Mouse (Mus musculus) midbrain, embryonic 14.5 days (tissue): ENCODE results near the gene Oca2. TPM values are rescaled to one million over a fixed set of nuclear protein-coding genes. Genes with fewer than 3 reads are reported as not detected.
A peak's percentile ranks its signal among the peaks of the same experiment; 100 is the strongest.

Source experiments
- ATAC-seq: fragments of 200-750 bp; cut with Nextera tagmentation; 2 replicates; pipeline ENCODE4 v1.8.0; 2017; ENCODE audit warnings: moderate number of reproducible peaks, moderate library complexity; ENCODE audit not compliant: low FRiP score, low TSS enrichment
- DNase-seq: peaks from one replicate; pipeline ENCODE4 v3.0.0-alpha.2; 2015
- H3K27ac ChIP-seq: fragments of 300-500 bp; sonication (generic); replicated peaks from 2 replicates; pipeline ENCODE4 v1.5.1; 2014; ENCODE audit warnings: mild to moderate bottlenecking, low read depth, low read length, moderate library complexity
- H3K27me3 ChIP-seq: fragments of 300-500 bp; sonication (generic); 2 replicates; pipeline ENCODE4 v1.6.1; 2014; ENCODE audit warnings: low read length, control low read depth, mixed read lengths; ENCODE audit not compliant: control insufficient read depth, insufficient read depth
- H3K36me3 ChIP-seq: fragments of 300-500 bp; sonication (generic); 2 replicates; pipeline ENCODE4 v1.6.1; 2014; ENCODE audit warnings: low read length, control low read depth; ENCODE audit not compliant: control insufficient read depth, insufficient read depth
- H3K4me1 ChIP-seq: fragments of 300-500 bp; sonication (generic); 2 replicates; pipeline ENCODE4 v1.6.1; 2014; ENCODE audit warnings: mild to moderate bottlenecking, antibody characterized with exemption, low read length, control low read depth; ENCODE audit not compliant: control insufficient read depth, insufficient read depth
- H3K4me2 ChIP-seq: fragments of 300-500 bp; sonication (generic); 2 replicates; pipeline ENCODE4 v1.6.1; 2014; ENCODE audit warnings: mild to moderate bottlenecking, low read length, moderate library complexity
- H3K4me3 ChIP-seq: fragments of 300-500 bp; sonication (generic); replicated peaks from 2 replicates; pipeline ENCODE4 v1.5.1; 2014; ENCODE audit warnings: low read depth, low read length
- H3K9ac ChIP-seq: fragments of 300-500 bp; sonication (generic); replicated peaks from 2 replicates; pipeline ENCODE4 v1.6.1; 2014; ENCODE audit warnings: mild to moderate bottlenecking, low read length, moderate library complexity
- H3K9me3 ChIP-seq: fragments of 300-500 bp; sonication (generic); 2 replicates; pipeline ENCODE4 v1.6.1; 2016; ENCODE audit warnings: low read length, control low read depth, mixed read lengths; ENCODE audit not compliant: control insufficient read depth
- WGBS: fragments of 180-500 bp; shearing (Covaris S2); extraction: QIAGEN DNeasy Blood & Tissue Kit; methylation state at CpG from one replicate; pipeline ENCODE4 v1.1.7; 2014; 5-methylcytosine and 5-hydroxymethylcytosine counted together
- polyA plus RNA-seq: library from polyadenylated mRNA; unstranded; fragments of >200 nt; fragmentation: Nextera tagmentation; extraction: Ambion mirVana; gene quantifications from 2 replicates; pipeline ENCODE4 v1.2.1, GENCODE M21; 2014

The Oca2 gene
- polyA plus RNA-seq = 0.13 TPM in 1 of 2 replicates, not detected in the other

GRCm38 (mm10) chr7:56239543-56239942 lies at the start of gene Oca2:
Gene Oca2, plus strand, starts transcription at chr7:56239760.
- no peak for ATAC-seq
- no peak within 1 kb of the TSS for H3K9ac ChIP-seq
- DNase-seq = no peak
- H3K4me3 ChIP-seq = no peak within 1 kb of the TSS
- no peaks in the 10 kb centered on the region for H3K36me3 ChIP-seq
- 0 out of 2 replicates have a peak, but pooled peaks cover 6% of the 10 kb centered on the region for H3K4me1 ChIP-seq
- H3K27ac ChIP-seq = no peak within 1 kb of the TSS
- H3K9me3 ChIP-seq = no peaks in the 10 kb centered on the region
- no peaks in the 10 kb centered on the region for H3K27me3 ChIP-seq
- 38% methylated on average over 3 of the region's 3 CpGs for WGBS
- no peak within 1 kb of the TSS for H3K4me2 ChIP-seq

- Histone ChIP-seq H3K27ac (no peak overlapping the region), H3K4me3 (no peak overlapping the region), H3K4me1 (no peaks in the 10 kb centered on the region), H3K27me3 (no peaks in the 10 kb centered on the region), H3K4me2 (no peak overlapping the region), H3K36me3 (peaks cover 70% of the 10 kb centered on the region), H3K9ac (no peak overlapping the region), H3K9me3 (no peaks in the 10 kb centered on the region)
- no peak for ATAC-seq
- 95% methylated on average over 6 of the region's 6 CpGs for WGBS
- no peak for DNase-seq
Observed at GRCm38 (mm10) chr7:56191041-56191440, 48.5 kb upstream of the Oca2 start.

- Histone ChIP-seq H3K27ac (no peak overlapping the region), H3K36me3 (peaks cover 72% of the 10 kb centered on the region), H3K4me3 (no peak overlapping the region), H3K9ac (no peak overlapping the region), H3K4me2 (no peak overlapping the region), H3K4me1 (no peaks in the 10 kb centered on the region), H3K27me3 (no peaks in the 10 kb centered on the region), H3K9me3 (no peaks in the 10 kb centered on the region)
- no peak for DNase-seq
- 74% methylated on average over 4 of the region's 4 CpGs for WGBS
- ATAC-seq = no peak
Observed at GRCm38 (mm10) chr7:56191661-56192060, 47.9 kb upstream of the Oca2 start.

- WGBS = 98% methylated on average over 10 of the region's 10 CpGs
- Histone ChIP-seq H3K36me3 (peaks cover 92% of the 10 kb centered on the region), H3K9ac (no peak overlapping the region), H3K4me3 (no peak overlapping the region), H3K4me1 (no peaks in the 10 kb centered on the region), H3K27ac (no peak overlapping the region), H3K4me2 (no peak overlapping the region), H3K27me3 (no peaks in the 10 kb centered on the region), H3K9me3 (no peaks in the 10 kb centered on the region)
- no peak for DNase-seq
- ATAC-seq = no peak
Observed at GRCm38 (mm10) chr7:56201483-56202218, 37.9 kb upstream of the Oca2 start.

- Histone ChIP-seq H3K27ac (no peak overlapping the region), H3K4me2 (no peak overlapping the region), H3K9ac (no peak overlapping the region), H3K4me3 (no peak overlapping the region), H3K9me3 (no peaks in the 10 kb centered on the region), H3K4me1 (no peaks in the 10 kb centered on the region), H3K27me3 (no peaks in the 10 kb centered on the region), H3K36me3 (peaks cover 91% of the 10 kb centered on the region)
- 97% methylated on average over 3 of the region's 3 CpGs for WGBS
- DNase-seq = no peak
- no peak for ATAC-seq
Observed at GRCm38 (mm10) chr7:56202843-56203242, 36.7 kb upstream of the Oca2 start.

- Histone ChIP-seq H3K9me3 (no peaks in the 10 kb centered on the region), H3K36me3 (peaks cover 90% of the 10 kb centered on the region), H3K4me1 (no peaks in the 10 kb centered on the region), H3K27ac (no peak overlapping the region), H3K4me2 (no peak overlapping the region), H3K4me3 (no peak overlapping the region), H3K27me3 (no peaks in the 10 kb centered on the region), H3K9ac (no peak overlapping the region)
- DNase-seq = no peak
- no peak for ATAC-seq
- WGBS = 96% methylated on average over 2 of the region's 2 CpGs
Observed at GRCm38 (mm10) chr7:56203286-56203685, 36.3 kb upstream of the Oca2 start.

GRCm38 (mm10) chr7:56204877-56205276 lies 34.7 kb upstream of the Oca2 start:
- DNase-seq (no peak), ATAC-seq (no peak)
- Histone ChIP-seq H3K4me3 (no peak overlapping the region), H3K27ac (no peak overlapping the region), H3K9me3 (no peaks in the 10 kb centered on the region), H3K4me1 (no peaks in the 10 kb centered on the region), H3K27me3 (no peaks in the 10 kb centered on the region), H3K9ac (no peak overlapping the region), H3K36me3 (peaks cover 91% of the 10 kb centered on the region), H3K4me2 (no peak overlapping the region)
- 35% methylated on average over 3 of the region's 3 CpGs for WGBS

GRCm38 (mm10) chr7:56220811-56221210 lies 18.7 kb upstream of the Oca2 start:
- 87% methylated on average over 6 of the region's 6 CpGs for WGBS
- no peak overlapping the region for H3K4me2 ChIP-seq
- ATAC-seq = no peak
- no peak overlapping the region for H3K4me3 ChIP-seq
- H3K36me3 ChIP-seq = peaks cover 76% of the 10 kb centered on the region
- H3K9me3 ChIP-seq = no peaks in the 10 kb centered on the region
- no peak overlapping the region for H3K9ac ChIP-seq
- no peaks in the 10 kb centered on the region for H3K27me3 ChIP-seq
- H3K27ac ChIP-seq = no peak overlapping the region
- no peaks in the 10 kb centered on the region for H3K4me1 ChIP-seq
- no peak for DNase-seq

GRCm38 (mm10) chr7:56235794-56236423 lies 3.7 kb upstream of the Oca2 start:
- Histone ChIP-seq H3K4me3 (no peak overlapping the region), H3K9ac (no peak overlapping the region), H3K36me3 (peaks cover 25% of the 10 kb centered on the region), H3K27ac (no peak overlapping the region), H3K4me2 (no peak overlapping the region), H3K9me3 (no peaks in the 10 kb centered on the region), H3K27me3 (no peaks in the 10 kb centered on the region), H3K4me1 (0 out of 2 replicates have a peak, but pooled peaks cover 6% of the 10 kb centered on the region)
- ATAC-seq = peak; percentile 34; the same call in 1 of the 2 replicates
- peak; percentile 28 for DNase-seq
- 9% methylated on average over 5 of the region's 5 CpGs for WGBS
